Mouse (Mus musculus): Measurements from ENCODE around the gene Aoc3.
A peak's percentile ranks its signal among the peaks of the same experiment; 100 is the strongest.
"Not testable (repeated sequence)": the region's sequence is repeated elsewhere in the genome, so short reads cannot be mapped to it uniquely, and the experiment has no call there.

Gene Aoc3

DNA sequence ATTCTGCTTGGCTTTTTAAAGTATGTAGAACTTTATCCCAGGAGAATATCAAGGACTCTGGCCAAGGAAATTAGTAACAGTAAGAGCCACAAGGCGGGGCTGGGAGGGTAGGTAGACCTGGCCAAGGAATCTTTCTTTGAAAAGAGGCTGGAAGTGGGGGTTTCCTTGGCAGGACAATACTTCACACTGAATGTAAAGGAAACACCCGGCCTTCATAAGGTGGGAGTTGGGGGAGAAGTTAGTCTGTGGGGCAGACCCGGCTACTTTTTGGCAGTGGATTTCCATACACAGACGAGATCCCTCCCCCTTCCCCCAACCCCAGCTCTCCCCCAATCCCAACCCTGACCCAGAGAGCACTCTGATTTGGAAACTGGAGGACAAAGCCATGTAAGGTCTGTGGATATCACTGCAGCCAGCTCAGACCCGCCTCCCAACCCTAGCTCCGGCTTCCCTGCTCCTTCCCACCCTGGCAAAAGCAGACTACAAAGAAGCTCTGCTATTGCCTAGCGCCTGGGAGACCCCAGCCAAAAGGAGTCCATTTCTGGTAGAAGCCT is at the start of gene Aoc3:
TSS of gene Aoc3 (plus strand) at position 235 of the 554 bp plus-strand sequence.
- DNase-seq, result no peak

DNA sequence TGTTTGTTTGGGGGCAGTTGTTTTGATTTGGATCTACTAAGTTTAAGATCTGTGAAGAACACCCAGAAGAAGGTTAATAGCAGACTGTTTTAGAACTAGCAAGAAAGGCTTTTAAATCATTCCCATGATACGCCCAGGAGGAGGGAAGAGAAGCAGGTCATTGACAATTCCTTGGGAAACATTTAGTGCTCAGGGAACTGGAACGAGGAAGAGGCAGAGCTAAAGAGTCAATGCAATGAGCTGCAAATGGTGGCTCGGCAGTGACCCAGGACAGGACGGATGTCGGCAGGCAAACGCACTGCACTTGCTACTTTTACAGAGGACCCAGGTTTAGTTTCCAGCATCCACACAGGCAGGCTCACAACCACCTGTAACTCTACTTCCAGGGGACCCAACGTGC is 49.6 kb upstream of the Aoc3 start:
- no peak for DNase-seq

DNA sequence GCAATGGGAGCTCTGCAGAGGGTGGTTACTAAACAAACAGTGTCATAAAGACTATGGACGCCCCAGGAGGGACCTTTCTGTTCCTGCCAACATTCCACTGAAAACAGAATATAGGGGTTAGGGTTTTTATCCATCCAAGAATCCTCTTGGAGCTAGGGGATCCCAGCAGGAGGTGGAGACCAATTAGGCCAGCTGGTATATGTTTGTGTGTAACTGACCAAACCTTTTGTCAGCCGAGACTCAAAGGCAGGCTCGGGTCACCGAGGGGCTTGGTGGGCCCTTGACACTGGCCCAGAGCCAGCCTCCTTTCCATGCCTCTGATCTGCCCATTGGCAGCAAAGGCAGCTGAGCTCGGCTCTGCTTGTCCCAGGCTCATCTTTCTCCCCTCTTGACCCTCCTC is 47.5 kb upstream of the Aoc3 start:
- no peak for DNase-seq

DNA sequence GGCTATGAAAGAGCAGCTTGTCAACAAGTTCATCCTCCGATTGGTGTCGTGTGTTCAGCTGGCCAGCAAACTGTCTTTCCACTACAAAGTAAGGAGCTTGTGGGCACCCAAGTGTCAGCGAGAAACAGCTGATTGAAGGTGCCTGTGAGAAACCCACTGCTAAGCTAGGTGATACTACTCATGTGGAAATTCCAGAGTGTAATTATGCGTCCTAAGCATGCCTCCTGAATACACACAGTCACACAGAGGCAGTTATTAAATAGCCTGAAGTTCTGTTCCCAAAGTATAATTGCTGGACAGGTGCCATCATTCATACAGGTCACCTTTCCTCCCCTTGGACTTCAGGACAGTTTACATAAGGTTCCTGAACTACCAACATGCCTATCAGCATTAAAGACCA is 46.6 kb upstream of the Aoc3 start:
- DNase-seq, result no peak

DNA sequence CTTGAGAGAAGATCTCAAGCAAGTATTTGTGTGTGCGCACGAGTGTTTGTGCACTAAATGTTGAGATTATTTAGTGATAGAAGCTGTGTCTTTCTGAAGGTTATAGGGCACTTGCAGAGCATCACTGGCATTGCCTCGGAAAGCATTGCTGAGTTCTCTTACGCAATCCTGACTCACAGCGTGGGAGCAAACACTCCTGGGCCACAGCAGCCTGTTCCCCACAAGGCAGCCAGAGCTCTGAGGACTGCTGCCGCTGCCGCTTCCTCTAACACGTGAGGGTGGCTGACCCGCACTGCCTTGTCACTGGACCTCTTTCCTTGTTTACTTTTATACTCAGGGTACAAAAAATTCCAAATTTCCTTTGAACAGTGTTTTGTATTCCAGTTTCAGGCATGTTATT is 43.1 kb upstream of the Aoc3 start:
- no peak for DNase-seq

DNA sequence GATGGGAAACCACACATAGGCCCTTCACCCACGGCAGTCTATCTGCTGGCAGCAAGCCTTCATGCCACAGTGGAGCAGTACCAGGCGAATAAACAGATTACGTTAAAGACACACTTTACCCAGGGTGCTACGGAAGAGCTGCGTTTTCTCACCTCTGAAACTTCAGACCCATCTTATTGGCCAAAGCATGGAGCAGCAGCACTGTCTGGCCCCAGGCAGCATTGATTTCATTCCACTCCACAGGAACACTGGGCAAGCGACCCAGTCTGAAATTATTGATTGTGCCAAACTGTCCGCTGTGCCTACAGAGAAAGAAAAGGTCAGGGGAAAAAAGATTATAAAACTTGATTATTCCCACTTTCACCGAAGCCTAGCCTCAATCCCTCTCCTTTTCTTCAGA is 39.2 kb upstream of the Aoc3 start:
- DNase-seq, result no peak

DNA sequence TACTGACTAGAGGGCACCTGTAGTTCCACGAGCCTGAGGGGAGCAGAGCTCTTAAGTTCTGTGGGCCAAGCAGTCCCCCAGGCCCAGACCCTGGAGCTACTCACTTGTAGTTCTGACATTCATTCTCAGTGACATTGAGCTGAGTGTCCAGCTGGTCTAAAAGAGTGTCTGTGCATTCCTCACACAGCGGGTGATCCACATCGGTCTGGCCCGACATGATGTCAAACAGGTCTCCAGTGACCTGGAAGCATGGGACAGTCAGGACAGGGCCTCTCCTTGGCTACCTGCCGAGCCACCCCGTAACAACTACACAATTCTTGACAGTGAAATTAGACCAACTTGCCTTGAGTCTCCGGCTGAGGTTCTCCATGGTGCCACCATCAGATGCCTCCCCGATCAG is 35.2 kb upstream of the Aoc3 start:
- DNase-seq, result no peak

DNA sequence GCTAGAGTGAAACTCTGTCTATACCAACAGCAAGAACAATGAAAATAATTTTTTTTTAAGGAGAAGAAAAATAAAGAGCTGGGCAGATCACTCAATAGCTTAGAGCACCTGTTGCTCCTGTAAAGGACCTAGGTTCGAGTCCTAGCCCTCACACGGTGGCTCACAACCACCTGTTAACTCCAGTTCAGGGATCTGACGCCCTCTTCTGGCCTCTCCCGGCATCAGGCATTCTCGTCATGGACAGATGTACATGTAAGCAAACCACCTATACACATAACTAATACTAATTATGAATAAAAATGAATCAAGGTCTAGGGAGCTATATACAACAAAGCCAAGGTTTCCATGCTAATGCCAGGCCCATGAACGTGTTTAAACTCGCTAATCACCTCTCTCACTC is 29.5 kb upstream of the Aoc3 start:
- no peak for DNase-seq

DNA sequence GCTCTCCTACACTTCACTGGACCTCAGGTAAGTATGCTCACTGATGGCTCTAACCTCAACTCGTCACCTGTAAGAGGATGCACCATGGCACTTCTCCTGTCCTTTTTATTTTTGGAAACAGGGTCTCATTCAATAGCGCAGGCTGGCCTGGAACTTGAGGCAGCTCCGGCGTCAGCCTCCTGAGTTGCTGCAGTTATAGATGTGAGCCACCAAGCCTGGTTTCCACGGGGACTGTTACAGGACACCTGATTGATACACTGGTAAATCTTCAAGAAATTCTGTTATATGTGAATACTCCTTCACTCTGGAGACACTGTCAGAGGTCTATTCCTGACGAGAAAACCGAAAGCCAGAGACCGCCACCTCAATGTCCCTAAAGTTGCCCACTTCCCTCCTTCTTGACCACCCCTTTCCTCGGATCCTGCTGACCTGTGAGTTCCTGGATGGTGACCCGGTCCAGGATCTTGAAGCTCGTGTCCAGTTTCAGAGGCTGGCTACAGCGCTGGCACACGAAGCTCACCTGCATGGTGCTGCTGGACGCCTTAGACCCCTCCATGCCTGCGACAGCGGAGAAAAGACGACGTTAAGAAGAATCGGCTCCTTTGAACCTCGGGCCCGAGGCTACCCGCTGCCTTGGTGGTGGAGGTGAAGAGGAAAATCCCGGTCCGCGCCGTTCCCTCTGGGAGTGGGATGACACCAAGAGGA is 29.0 kb upstream of the Aoc3 start:
- no peak for DNase-seq

DNA sequence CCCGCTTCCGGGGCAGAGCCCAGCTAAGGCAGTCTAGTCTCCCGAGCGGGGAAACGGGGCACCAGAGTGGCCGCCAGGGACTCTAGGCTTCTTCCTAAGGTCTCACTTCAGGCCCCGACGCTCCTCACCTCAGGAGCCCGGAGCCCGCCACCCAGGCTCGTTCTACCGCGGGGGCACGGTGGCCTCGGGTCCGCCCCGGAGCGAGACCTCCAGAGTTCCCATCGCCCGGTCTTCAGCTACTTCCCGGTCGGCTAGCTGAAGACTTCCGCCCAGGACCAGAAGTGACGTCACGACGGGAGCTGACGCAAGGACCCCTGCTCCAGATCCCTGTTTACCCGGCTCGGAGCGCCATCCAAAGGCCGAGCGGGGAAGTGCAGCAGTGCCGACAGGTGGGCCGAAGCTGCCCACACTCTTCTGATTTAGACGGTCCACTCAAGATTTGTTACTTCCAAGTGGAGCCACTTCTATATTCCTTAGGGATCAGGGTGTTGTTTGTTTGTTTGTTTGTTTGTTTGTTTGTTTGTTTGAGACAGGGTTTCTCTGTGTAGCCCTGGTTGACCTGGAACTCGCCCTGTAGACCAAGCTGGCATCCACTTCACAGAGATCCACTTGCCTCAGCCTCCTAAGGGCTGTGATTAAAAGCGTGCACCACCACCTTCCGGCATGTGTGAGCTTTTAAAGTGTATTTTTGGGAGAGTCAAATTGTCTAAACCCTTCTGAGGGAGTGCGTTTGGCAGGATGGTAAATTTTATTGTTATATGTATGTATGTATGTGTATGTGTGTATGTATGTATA is 28.2 kb upstream of the Aoc3 start, which contains the start of gene Becn1:
TSS of gene Becn1 (minus strand) at position 283 of the 795 bp plus-strand sequence.
- DNase-seq, result peak; percentile 94

DNA sequence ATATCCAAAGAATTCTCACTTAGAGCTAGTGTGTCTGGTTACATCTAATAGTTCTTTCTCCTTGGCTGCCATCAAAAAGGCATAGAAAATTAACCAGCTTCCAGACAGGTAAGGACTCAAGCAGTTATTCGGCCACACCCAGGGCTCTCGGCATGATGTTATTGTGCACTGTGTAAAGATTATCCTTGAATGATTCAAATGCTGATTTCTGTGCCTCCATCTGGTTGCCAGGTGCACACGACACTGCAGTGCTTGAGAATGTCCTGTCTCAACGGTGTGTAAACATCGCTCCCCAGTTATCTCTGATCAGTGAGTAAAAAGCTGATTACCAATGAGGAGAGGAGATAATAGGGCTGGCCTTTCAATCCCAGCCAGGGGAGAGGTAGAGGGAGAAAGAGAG is 22.7 kb upstream of the Aoc3 start:
- no peak for DNase-seq

DNA sequence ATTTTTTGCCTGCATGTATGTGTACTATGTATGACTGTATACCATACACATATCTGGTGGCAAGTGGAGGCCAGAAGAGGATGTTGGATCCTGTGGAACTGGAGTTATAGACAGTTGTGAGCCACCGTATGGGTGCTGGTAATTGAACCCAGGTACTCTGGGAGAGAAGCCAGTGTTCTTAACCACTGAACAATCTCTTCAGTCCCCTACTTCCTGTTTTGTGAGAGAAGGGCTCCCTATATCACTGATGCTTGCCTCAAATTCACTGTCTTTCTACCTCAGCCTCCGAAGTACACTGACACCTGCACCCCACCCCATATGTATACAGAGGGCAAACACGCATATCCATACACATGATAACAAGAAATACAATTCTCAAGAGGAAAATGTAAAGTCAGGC is 19.3 kb upstream of the Aoc3 start:
- no peak for DNase-seq

DNA sequence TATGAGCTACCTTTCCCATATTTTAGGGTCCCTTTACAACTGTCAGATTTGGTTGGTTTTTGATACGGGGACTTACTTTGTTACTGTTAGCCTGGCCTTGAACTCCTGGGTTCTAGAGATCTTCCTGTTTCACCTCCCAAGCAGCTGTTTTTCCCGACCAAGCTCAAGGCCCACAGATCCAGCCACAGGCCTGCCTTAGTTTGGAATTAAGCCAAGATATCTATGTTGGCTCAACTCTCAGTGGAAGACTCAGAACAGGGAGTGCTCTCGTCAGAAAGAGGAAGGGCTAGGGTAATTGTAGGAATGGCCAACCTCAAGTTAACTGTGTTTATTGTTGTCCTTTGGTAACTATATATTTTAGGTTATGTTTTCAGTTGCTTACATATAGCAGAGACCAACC is 18.3 kb upstream of the Aoc3 start:
- no peak for DNase-seq

DNA sequence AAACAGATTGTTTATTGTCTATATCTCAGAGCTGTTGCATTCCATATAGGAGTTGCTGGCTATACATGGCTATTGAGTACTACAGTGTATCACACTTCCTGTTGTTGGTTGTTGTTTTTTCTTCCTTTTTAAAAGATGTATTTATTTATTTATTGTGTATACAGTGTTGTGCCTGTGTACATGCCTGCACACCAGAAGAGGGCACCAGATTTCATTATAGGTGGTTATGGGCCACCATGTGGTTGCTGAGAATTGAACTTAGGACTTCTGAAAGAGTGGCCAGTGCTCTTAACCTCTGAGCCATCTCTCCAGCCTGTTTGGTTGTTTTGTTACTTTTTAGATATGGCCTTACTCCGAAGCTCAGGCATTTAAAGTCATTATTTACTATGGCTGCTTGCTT is 15.8 kb upstream of the Aoc3 start:
- no peak for DNase-seq

DNA sequence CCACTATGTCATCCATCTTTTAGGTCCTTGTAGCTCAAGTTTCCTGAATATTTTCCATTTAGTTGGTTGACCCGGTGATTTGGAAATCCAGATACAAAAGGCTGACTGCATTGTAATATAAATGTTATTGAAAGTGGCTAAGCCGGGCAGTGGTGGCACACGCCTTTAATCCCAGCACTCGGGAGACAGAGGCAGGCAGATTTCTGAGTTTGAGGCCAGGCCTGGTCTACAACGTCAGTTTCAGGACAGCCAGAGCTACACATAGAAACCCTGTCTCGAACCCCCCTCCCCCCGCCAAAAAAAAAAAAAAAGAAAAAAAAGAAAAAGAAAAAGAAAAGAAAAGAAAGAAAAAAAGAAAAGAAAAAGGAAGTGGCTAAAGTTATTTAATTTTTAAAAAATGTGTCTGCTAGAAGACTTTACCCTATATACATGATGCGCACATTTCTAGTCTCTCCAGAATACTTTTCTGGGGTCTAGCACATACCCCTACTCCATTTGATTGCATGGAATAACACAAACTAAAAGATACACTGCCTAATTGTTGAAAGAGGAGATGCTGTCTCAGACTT is 15.2 kb upstream of the Aoc3 start:
- DNase-seq, result no peak

DNA sequence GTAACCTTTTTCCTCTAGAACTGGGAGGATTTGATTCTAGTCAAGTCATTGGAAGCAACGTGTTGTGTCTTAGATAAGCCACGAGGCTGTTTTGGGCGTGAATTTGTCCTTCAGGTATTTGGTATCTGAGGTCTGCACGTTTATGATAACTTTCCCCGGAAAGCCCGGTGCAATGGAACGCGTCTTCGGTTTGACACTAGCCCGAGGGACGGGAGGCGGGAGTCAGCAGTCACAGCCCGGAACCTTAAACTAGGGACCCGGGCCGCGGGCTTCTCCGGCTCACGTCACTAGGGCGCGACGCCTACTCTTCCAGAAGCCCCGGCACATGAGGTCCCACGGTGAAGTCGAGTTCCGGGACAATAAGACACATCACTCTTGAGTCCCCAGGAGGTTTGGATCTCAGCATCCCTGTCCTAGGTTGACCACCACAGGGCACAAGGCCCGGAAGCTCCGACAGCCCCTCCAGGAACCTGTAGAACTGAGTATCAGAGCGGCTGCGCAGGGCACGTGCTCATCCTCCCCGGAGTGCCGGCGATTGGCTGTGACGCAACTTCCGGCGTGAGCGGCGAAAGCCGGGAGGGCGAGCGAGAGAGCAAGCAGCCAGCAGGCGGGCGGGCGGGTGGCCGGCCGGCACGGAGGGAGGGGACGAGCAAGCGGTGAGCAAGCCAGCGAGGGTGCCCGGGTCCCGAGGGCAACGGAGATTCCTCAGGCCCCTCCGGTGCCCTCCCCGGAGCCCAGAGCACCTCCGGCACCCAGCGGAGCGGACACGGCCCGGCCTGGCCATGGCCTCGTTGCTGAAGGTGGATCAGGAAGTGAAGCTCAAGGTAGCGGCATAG is 14.5 kb upstream of the Aoc3 start, which contains the start of gene Psme3:
TSS of gene Psme3 (plus strand) at position 549 of the 836 bp plus-strand sequence.
- peak; percentile 97 for DNase-seq

DNA sequence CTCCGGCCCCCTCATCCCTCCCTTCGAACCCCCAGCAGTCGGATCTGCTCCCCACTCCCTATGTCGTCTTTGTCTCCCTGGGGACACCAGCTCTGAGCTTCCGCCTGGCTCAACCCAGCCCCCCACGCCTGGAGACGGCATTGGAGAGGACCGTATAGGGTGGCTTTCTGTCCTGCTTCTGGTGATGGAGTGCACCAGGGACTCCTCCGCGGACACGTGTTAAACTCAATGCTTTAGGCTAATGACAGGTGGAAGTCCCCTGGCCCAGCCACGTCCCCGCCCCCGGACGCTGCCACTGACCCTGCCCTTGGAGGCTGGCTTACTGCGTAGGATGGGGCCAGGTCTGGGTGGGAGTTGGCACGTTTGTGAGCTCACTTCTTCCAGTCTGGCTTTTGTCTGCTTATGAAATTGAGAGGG is 13.9 kb upstream of the Aoc3 start:
- DNase-seq, result no peak

DNA sequence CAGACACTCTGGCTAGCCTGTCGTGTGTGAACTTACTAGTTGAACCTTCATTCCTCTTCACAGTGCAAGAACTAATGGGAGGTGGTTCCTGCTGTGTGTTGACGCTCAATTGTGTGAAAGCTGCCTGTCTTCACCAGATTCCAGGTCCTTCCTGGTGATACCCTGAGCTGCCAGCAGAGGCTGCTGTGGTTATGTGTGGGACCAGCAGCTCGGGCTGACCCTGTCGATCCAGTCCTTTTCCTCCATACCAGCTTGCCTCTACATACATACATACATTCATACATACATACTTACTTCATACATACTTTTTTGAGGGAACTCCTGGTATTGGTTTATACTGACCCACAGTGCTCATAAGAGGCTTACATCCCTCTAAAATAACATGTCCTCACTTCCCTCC is 6.8 kb upstream of the Aoc3 start:
- peak; percentile 34 for DNase-seq

DNA sequence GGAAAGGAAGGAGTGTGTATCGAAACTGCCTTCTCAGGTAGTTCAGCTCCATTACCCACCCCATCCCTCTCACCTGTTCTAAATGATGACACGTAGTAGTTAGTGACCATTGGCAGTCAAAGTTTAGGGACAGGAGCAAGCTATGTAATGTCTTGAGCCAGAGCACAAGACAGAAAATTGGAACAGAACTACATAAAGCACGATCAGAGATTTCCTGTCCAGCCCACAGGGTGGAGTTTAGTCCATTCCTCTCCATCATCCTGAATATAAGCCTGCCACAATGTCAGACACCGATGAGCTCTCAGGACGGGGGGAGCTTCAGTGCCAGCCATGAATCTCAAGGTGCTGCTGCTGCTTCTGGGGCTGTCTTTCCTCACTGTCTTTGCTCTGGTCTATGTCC is 5.6 kb upstream of the Aoc3 start, which contains the start of gene Aoc2:
TSS of gene Aoc2 (plus strand) at position 301 of the 400 bp plus-strand sequence.
- DNase-seq, result no peak

DNA sequence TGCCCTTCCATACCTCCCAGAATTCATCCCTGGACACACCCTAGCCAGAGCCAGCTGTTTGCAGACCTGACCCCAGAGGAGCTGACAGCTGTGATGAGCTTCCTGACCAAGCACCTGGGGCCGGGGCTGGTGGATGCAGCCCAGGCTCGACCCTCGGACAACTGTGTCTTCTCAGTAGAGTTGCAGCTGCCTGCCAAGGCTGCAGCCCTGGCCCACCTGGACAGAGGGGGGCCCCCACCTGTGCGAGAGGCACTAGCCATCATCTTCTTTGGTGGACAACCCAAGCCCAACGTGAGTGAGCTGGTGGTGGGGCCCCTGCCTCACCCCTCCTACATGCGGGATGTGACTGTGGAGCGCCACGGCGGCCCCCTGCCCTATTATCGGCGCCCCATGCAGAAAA is 5.2 kb upstream of the Aoc3 start:
- DNase-seq, result not testable (repeated sequence)

DNA sequence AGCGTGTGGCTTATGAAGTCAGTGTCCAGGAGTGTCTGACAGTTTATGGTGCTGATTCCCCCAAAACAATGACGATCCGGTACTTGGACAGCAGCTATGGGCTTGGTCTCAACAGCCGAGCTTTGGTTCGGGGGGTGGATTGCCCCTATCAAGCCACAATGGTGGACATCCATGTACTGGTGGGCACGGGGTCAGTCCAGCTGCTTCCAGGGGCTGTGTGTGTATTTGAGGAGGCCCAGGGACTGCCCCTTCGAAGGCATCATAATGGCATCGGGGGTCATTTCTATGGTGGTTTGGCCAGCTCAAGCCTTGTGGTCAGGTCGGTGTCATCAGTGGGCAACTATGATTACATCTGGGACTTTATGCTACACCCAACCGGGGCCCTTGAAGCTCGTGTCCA is 4.3 kb upstream of the Aoc3 start:
- no peak for DNase-seq

DNA sequence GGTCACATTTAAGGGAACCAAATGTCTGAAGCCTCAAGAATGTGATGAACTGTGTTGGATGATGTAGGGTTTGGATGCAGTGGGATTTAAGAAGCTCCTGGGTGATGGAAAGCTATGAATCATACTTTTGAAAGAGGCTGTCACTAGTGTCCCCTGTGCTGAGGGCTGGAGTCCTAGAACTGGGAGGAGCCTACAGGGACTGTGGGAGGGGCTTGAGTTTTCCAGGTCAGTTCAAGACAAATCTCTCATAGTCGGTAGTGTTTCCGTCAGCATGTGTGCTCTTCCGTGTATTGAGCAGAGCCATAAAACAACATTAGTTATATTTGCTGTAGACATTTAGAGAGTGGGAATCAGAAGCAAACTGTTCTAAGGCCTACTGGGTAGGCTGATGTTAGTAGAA is 3.1 kb upstream of the Aoc3 start:
- no peak for DNase-seq

All from right cerebral cortex, postnatal 25 days (tissue).